8 mouse cellular contexts compared by ENCODE assay signal in the genomic region with DNA sequence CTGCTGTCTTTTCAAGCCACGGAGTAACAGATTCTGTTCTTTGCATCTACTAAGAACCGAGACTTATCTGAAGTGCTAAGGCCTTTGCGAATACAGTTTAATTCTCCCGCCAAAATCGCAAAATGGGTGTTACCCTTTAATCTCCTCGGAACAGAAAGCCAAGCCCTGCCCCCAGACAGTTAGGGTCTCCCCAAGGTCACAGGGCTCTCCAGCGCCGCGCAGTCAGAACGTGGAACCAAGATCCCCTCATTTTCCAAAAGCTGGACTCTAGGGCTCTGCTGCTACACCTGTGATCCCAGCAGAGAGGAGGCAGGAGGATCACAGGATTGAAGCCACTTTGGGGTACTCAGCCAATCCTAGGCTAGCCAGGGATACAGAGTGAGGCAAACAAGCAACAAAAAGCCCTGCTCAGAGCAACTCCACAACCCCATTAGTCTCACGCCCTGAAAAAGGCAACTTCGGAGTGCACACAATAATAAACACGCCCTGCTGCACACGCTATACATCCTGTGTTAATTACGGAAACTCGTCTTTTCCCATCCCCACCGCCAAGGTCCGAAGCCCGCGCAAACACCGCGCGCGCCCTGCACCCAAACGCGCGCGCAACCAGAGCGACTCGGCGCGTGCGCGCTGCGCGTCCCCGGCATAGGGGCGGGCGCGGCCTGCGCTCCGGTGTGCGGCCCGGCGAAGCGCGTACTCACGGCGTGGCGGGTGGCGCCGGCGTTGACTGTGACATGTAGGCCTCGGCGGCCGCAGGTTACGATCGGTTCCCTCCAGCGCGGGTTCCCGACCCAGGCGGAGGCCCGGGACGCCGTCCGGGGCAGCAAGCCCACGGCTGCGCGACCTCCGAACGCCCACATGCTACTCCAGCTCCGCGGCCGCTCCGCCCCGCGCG. TPM values are rescaled to one million over a fixed set of nuclear protein-coding genes. Genes with fewer than 3 reads are reported as not detected.
DNase-seq lines count a peak whose midpoint lies in the region; ATAC-seq and TF ChIP-seq lines count a peak whose summit lies in the region.

No protein-coding gene starts in this region.

- no peaks in the 10 kb centered on the region for H3K9me3 ChIP-seq in heart, embryonic 12.5 days (replicated peaks)
- no peaks in the 10 kb centered on the region for H3K9me3 ChIP-seq in kidney, postnatal 0 days (replicated peaks; ENCODE audit: low read length)
- H3K9me3 ChIP-seq in liver, embryonic 12.5 days (replicated peaks) = no peaks in the 10 kb centered on the region

- H3K9ac ChIP-seq in heart, embryonic 12.5 days = peak overlapping the region; percentile 85
- peak overlapping the region; percentile 83 for H3K9ac ChIP-seq in kidney, postnatal 0 days (ENCODE audit: low read depth, low read length)
- peak overlapping the region; percentile 90 for H3K9ac ChIP-seq in liver, embryonic 12.5 days

- peak; percentile 94 for DNase-seq in CD4-positive helper T cell, adult 2 months (ENCODE audit: low read depth, low spot score)
- DNase-seq in brain, adult 2 months (ENCODE audit: low read depth, low spot score) = peak; percentile 94
- DNase-seq in kidney, postnatal 0 days (ENCODE audit: low spot score) = peak; percentile 84
- peak; percentile 92 for DNase-seq in naive thymus-derived CD4-positive, alpha-beta T cell, adult 2 months (ENCODE audit: low read depth)
- DNase-seq in splenic B cell, adult 2 months (ENCODE audit: low read depth, low spot score) = peak; percentile 78

- ATAC-seq in erythroblast, adult 5-6 weeks (replicated peaks; ENCODE audit: low FRiP score, poor library complexity, severe bottlenecking) = peak; percentile 67
- ATAC-seq in heart, embryonic 12.5 days (ENCODE audit: insufficient number of reproducible peaks, low FRiP score) = peak; percentile 75
- ATAC-seq in kidney, postnatal 0 days (replicated peaks; ENCODE audit: low FRiP score, low read depth) = peak; percentile 61
- peak; percentile 76 for ATAC-seq in liver, embryonic 12.5 days

- peak; percentile 54 for TF ChIP-seq CTCF in kidney, postnatal 0 days (IDR thresholded peaks at IDR 0.05; ENCODE audit: low read depth)

- H3K4me1 ChIP-seq in heart, embryonic 12.5 days (replicated peaks) = peaks cover 6% of the 10 kb centered on the region
- 0 out of 2 replicates have a peak, but pooled peaks cover 8% of the 10 kb centered on the region for H3K4me1 ChIP-seq in kidney, postnatal 0 days (replicated peaks; ENCODE audit: insufficient read depth, low read length)
- peaks cover 57% of the 10 kb centered on the region for H3K4me1 ChIP-seq in liver, embryonic 12.5 days

- no peaks in the 10 kb centered on the region for H3K27me3 ChIP-seq in heart, embryonic 12.5 days (replicated peaks)
- H3K27me3 ChIP-seq in kidney, postnatal 0 days (ENCODE audit: insufficient read depth, low read length) = no peaks in the 10 kb centered on the region
- no peaks in the 10 kb centered on the region for H3K27me3 ChIP-seq in liver, embryonic 12.5 days (replicated peaks)
- no peaks in the 10 kb centered on the region for H3K27me3 ChIP-seq in splenic B cell, adult 2 months (ENCODE audit: control insufficient read depth, insufficient read depth, low read length, poor library complexity, severe bottlenecking)

- peak overlapping the region; percentile 91 for H3K27ac ChIP-seq in heart, embryonic 12.5 days (ENCODE audit: poor library complexity, severe bottlenecking)
- H3K27ac ChIP-seq in kidney, postnatal 0 days = peak overlapping the region; percentile 87
- peak overlapping the region; percentile 96 for H3K27ac ChIP-seq in liver, embryonic 12.5 days

- H3K4me3 ChIP-seq in heart, embryonic 12.5 days = peak overlapping the region; percentile 73
- H3K4me3 ChIP-seq in kidney, postnatal 0 days (replicated peaks; ENCODE audit: low read depth, low read length) = peak overlapping the region; percentile 68
- peak overlapping the region; percentile 72 for H3K4me3 ChIP-seq in liver, embryonic 12.5 days

- H3K4me2 ChIP-seq in heart, embryonic 12.5 days = peak overlapping the region; percentile 83
- peak overlapping the region; percentile 92 for H3K4me2 ChIP-seq in kidney, postnatal 0 days (ENCODE audit: low read length)
- peak overlapping the region; percentile 89 for H3K4me2 ChIP-seq in liver, embryonic 12.5 days

- WGBS in heart, embryonic 12.5 days = under 1% methylated on average over 69 of the region's 78 CpGs
- WGBS in kidney, postnatal 0 days = under 1% methylated on average over 67 of the region's 78 CpGs
- under 1% methylated on average over 78 of the region's 78 CpGs for WGBS in liver, embryonic 12.5 days (ENCODE audit: insufficient replicate concordance)

- H3K36me3 ChIP-seq in heart, embryonic 12.5 days = peaks cover 19% of the 10 kb centered on the region
- H3K36me3 ChIP-seq in kidney, postnatal 0 days (ENCODE audit: insufficient read depth, low read length) = 0 out of 2 replicates have a peak, but pooled peaks cover 3% of the 10 kb centered on the region
- peaks cover 37% of the 10 kb centered on the region for H3K36me3 ChIP-seq in liver, embryonic 12.5 days
- no peaks in the 10 kb centered on the region for H3K36me3 ChIP-seq in splenic B cell, adult 2 months (ENCODE audit: control insufficient read depth, insufficient read depth, low read length, poor library complexity, severe bottlenecking)

RNA-seq across cellular contexts. Expression of a gene that starts 0.5 kb away (rescaled TPM):
- 10.7 and 19.2 TPM in 2 replicates for total RNA-seq in erythroblast, adult 5-6 weeks (2015; ENCODE audit: low replicate concordance)
- total RNA-seq in erythroblast, adult 5-6 weeks (2017; ENCODE audit: low replicate concordance) = 3.0 and 5.7 TPM in 2 replicates
- polyA plus RNA-seq in heart, embryonic 12.5 days (2016; fragmentation: Nextera tagmentation; extraction: Ambion mirVana) = 59.6 and 61.2 TPM in 2 replicates
- polyA plus RNA-seq in kidney, postnatal 0 days (2015; fragmentation: Nextera tagmentation; extraction: Ambion mirVana) = 55.2 and 55.8 TPM in 2 replicates
- polyA plus RNA-seq in liver, embryonic 12.5 days (2016; fragmentation: Nextera tagmentation; extraction: Ambion mirVana) = 67.9 and 73.6 TPM in 2 replicates

RNA-seq across cellular contexts. Expression of a gene that starts 55.1 kb away (rescaled TPM):
- not detected in 2 replicates for total RNA-seq in erythroblast, adult 5-6 weeks (2015; ENCODE audit: low replicate concordance)
- 0.17 and 0.98 TPM in 2 replicates for total RNA-seq in erythroblast, adult 5-6 weeks (2017; ENCODE audit: low replicate concordance)
- polyA plus RNA-seq in heart, embryonic 12.5 days (2016; fragmentation: Nextera tagmentation; extraction: Ambion mirVana) = 31.9 and 33.8 TPM in 2 replicates
- polyA plus RNA-seq in kidney, postnatal 0 days (2015; fragmentation: Nextera tagmentation; extraction: Ambion mirVana) = 24.9 and 25.5 TPM in 2 replicates
- 8.7 and 9.1 TPM in 2 replicates for polyA plus RNA-seq in liver, embryonic 12.5 days (2016; fragmentation: Nextera tagmentation; extraction: Ambion mirVana)

Comparison
In these comparisons a context has a peak if more than half of its experiments do, and no peak if none do; other contexts are left out.
1. Peak in every context shown above with its lines: DNase-seq, ATAC-seq, H3K4me3 ChIP-seq and H3K27ac ChIP-seq.